Mouse (Mus musculus): ENCODE measurements around the gene Tmod2.

DNA sequence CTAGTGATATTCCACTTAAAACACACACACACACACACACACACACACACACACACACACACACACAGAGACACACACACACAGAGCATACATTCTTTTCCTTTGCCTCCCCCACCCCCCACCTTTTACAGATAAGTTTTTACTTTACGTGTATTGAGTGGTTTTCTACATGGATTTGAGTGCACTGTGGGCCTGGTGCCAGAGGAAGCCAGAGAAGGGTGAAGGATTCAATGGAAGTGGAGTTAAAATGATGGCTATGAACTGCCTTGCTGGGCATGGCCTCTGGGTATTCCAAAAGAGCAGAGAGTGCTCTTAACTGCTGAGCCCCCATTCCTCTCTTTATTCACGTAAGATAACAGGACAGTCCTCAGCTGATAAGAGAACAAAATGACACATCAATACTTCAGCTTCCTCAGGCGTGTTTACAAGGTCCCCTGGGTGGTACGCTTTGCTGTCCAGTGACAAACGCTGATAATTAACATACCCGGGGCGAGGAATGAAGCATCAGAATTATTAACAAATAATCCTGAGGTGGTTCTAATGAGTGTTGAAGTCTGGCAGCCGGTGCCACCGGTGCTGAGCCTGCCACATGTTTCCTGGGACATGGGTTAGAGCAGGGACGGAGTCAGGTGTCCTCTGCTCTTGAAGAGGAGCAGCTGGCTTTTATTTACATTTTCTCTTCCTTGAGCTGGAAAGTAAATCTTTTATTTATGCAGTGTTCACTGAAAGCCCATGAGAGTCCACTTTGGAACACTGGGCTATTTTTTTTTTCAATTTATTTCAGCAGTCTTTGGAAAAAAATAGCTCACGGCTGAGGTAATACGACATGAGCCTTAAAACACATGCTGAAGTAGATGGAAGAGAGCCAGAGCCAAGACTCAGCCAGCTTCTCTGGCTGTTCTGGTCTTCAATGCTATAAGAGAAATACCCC is 43.1 kb upstream of the Tmod2 start:
- TF ChIP-seq CHD2 (IDR thresholded peaks at IDR 0.05; ENCODE audit: low read length) (no peak), UBTF (IDR thresholded peaks at IDR 0.05; ENCODE audit: low read depth, low read length) (no peak), ZKSCAN1 (IDR thresholded peaks at IDR 0.05; ENCODE audit: borderline replicate concordance, low read depth, low read length) (no peak), NELFE (IDR thresholded peaks at IDR 0.05; ENCODE audit: low read depth, low read length) (no peak), POLR2A (IDR thresholded peaks at IDR 0.05; ENCODE audit: low read depth, low read length) (no peak), MXI1 (IDR thresholded peaks at IDR 0.05; ENCODE audit: low read depth, low read length) (no peak), MAFK (IDR thresholded peaks at IDR 0.05; ENCODE audit: insufficient replicate concordance, low read length) (no peak), JUN (IDR thresholded peaks at IDR 0.05; ENCODE audit: insufficient read depth, low read depth, low read length) (no peak), EP300 (IDR thresholded peaks at IDR 0.05; ENCODE audit: low read length) (no peak), POLR2AphosphoS2 (IDR thresholded peaks at IDR 0.05; ENCODE audit: low read depth, low read length) (no peak), CHD1 (IDR thresholded peaks at IDR 0.05; ENCODE audit: low read depth, low read length) (no peak)
